Mouse (Mus musculus): Measurements from ENCODE around the gene Hmgcl. TPM values are rescaled to one million over a fixed set of nuclear protein-coding genes. Genes with fewer than 3 reads are reported as not detected.

The Hmgcl gene
- polyA plus RNA-seq, 1 experiment: 31.8 TPM

DNA sequence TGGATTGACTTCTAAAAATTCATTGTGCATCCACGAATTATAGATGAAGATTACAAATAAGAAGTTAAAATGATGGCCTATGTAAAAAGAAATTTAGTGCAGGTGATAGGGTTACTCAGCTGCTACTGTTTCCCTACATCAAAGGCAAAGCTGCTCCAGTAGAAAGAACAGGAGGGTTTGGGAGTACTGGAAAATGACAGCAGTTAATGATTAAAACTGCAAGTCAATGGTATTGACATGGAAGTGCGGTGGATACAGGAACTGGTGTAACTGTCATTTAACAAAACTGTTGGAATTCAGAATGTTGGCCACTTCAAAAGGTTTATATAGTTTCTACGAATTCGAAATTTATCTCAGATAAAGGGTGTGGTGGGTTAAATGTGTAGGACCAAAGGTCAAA is 48.9 kb downstream of the Hmgcl start:
- no peak overlapping the region for H3K4me3 ChIP-seq (replicated peaks)
- TF ChIP-seq FLI1 (IDR thresholded peaks at IDR 0.05; ENCODE audit: low read length) (no peak), GATA1 (IDR thresholded peaks at IDR 0.05; ENCODE audit: borderline replicate concordance, low read length) (no peak)
- no peaks in the 10 kb centered on the region for H3K27me3 ChIP-seq (replicated peaks)
- H3K36me3 ChIP-seq (replicated peaks; ENCODE audit: low read length): peaks cover 8% of the 10 kb centered on the region
- H3K4me1 ChIP-seq: peaks cover 8% of the 10 kb centered on the region; the same call in 1 of the 2 replicates
- H3K9me3 ChIP-seq: peaks cover 24% of the 10 kb centered on the region

- H3K36me3 ChIP-seq (replicated peaks; ENCODE audit: low read length): peaks cover 75% of the 10 kb centered on the region
- H3K9me3 ChIP-seq: no peaks in the 10 kb centered on the region
- no peak overlapping the region for H3K4me3 ChIP-seq (replicated peaks)
- H3K4me1 ChIP-seq: peaks cover 24% of the 10 kb centered on the region
- TF ChIP-seq FLI1 (IDR thresholded peaks at IDR 0.05; ENCODE audit: low read length) (no peak), GATA1 (IDR thresholded peaks at IDR 0.05; ENCODE audit: borderline replicate concordance, low read length) (no peak)
- H3K27me3 ChIP-seq (replicated peaks): no peaks in the 10 kb centered on the region
Observed at GRCm38 (mm10) chr4:136004107-136004675, 57.9 kb downstream of the Hmgcl start.

DNA sequence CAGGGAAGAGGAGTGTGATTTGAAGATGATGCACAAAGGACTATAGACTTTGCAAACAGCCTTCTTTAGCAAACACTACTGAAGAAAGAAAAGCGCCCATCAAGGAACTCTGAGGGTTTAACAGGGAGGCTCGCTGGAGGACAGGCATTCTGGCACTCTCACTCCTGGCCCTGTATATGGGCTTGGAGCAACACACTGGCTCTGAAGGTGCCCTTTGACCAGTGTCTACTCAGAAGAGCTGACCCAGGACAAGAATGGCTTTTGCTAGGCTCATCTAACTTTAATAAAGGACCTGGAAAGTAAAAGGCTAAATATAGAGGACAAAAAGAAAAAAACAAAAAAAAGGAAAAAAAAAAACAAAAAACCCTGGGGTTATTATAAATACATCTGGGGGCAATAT is 58.7 kb downstream of the Hmgcl start:
- Histone ChIP-seq H3K36me3 (replicated peaks; ENCODE audit: low read length) (peaks cover 83% of the 10 kb centered on the region), H3K4me1 (peaks cover 24% of the 10 kb centered on the region), H3K9me3 (no peaks in the 10 kb centered on the region), H3K4me3 (replicated peaks) (no peak overlapping the region), H3K27me3 (replicated peaks) (no peaks in the 10 kb centered on the region)
- no peak for TF ChIP-seq GATA1 (IDR thresholded peaks at IDR 0.05; ENCODE audit: borderline replicate concordance, low read length)
- no peak for TF ChIP-seq FLI1 (IDR thresholded peaks at IDR 0.05; ENCODE audit: low read length)

DNA sequence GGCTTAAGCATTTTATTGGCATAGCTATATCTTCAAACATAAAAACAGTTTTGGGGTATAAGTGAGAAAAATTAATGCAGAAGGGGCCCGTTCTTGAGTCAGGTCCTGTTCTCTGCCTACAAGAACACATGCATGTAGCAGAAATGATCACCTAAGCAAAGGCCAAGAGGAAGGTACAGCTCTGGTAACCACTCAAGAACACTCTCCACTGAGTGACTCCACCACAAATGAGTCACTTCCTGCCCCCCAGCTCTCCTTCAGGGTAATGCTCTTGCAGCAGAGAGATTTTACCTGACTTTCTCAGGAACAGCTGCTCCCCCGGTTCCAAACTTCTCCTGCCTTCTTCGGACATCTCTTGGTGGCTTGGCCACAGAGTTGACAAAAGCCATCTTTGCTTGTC is 60.6 kb downstream of the Hmgcl start:
- Histone ChIP-seq H3K27me3 (replicated peaks) (no peaks in the 10 kb centered on the region), H3K9me3 (no peaks in the 10 kb centered on the region), H3K36me3 (replicated peaks; ENCODE audit: low read length) (peaks cover 94% of the 10 kb centered on the region), H3K4me3 (replicated peaks) (no peak overlapping the region), H3K4me1 (peaks cover 24% of the 10 kb centered on the region)
- TF ChIP-seq GATA1 (IDR thresholded peaks at IDR 0.05; ENCODE audit: borderline replicate concordance, low read length): no peak
- TF ChIP-seq FLI1 (IDR thresholded peaks at IDR 0.05; ENCODE audit: low read length): no peak

DNA sequence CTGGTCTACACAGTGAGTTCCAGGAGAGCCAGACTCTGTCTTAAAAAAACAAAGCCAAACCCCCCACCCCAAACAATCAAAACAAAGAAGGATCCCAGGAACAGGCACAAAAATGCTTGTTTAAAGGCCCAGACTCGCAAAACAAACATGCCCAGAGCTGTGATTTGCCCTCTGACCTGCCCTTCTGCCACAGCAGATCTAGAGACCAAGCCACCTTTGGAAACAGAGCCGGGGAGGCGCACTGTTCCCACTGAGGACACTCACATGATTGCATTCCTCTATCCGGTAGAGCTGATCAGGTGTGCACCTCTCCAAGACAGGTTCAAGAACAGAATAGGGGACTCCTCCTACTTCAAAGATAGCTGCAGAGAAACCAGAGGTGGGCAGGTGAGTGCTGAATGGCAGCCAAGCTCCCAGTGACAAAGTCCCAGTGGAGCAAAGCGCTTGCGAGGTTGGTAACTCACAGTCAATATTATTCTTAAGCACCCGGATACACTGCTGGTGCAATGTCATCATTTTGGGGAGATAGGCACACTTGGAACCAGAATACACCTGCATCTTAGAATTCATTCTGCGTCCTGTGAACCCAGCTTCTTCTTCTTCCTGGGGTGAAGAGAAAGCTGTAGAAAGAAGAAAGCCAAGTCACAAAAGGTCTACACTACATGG is 62.7 kb downstream of the Hmgcl start:
- TF ChIP-seq FLI1 (IDR thresholded peaks at IDR 0.05; ENCODE audit: low read length): no peak
- TF ChIP-seq GATA1 (IDR thresholded peaks at IDR 0.05; ENCODE audit: borderline replicate concordance, low read length): no peak
- Histone ChIP-seq H3K4me1 (peaks cover 27% of the 10 kb centered on the region), H3K4me3 (replicated peaks) (no peak overlapping the region), H3K36me3 (replicated peaks; ENCODE audit: low read length) (peaks cover 93% of the 10 kb centered on the region), H3K27me3 (replicated peaks) (no peaks in the 10 kb centered on the region), H3K9me3 (no peaks in the 10 kb centered on the region)

DNA sequence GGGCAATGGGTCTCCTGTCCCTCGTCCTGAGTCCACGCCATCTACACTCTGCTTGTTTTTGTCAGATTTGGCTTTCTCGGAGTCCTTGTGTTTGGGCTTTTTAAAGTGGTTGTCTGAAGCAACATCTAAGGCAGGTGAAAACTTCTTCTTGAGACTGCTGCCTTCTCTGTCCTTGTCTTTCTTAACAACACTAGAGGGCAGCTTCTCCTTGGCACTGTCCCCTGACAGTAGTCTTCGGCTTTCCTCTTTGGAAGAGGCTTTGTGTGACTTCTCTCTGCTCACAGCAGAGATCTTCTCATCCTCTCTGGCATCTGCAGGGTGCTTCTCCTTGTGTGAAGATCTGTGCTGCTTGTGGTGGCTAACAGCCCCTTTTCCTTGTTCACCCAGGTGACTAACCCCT is 64.3 kb downstream of the Hmgcl start:
- no peak for TF ChIP-seq GATA1 (IDR thresholded peaks at IDR 0.05; ENCODE audit: borderline replicate concordance, low read length)
- no peak for TF ChIP-seq FLI1 (IDR thresholded peaks at IDR 0.05; ENCODE audit: low read length)
- H3K4me1 ChIP-seq: peaks cover 37% of the 10 kb centered on the region

More for the DNA sequence above, 64.3 kb downstream of the Hmgcl start:
- H3K9me3 ChIP-seq: no peaks in the 10 kb centered on the region
- peaks cover 93% of the 10 kb centered on the region for H3K36me3 ChIP-seq (replicated peaks; ENCODE audit: low read length)
- no peak overlapping the region for H3K4me3 ChIP-seq (replicated peaks)
- H3K27me3 ChIP-seq (replicated peaks): no peaks in the 10 kb centered on the region

Other genes with a start within 250 kb of the Hmgcl start
- not detected in 2 replicates for gene Il22ra1, start 218.3 kb upstream of the Hmgcl start, polyA plus RNA-seq (2012; ENCODE audit: insufficient read depth, low replicate concordance)
- gene Myom3, start 186.7 kb upstream of the Hmgcl start, polyA plus RNA-seq (2012; ENCODE audit: insufficient read depth, low replicate concordance): not detected in 2 replicates
- 81.0 and 110 TPM in 2 replicates for gene Srsf10, start 90.7 kb upstream of the Hmgcl start, polyA plus RNA-seq (2012; ENCODE audit: insufficient read depth, low replicate concordance)
- gene Pnrc2, start 72.6 kb upstream of the Hmgcl start, polyA plus RNA-seq (2012; ENCODE audit: insufficient read depth, low replicate concordance): 6.2 TPM in 1 of 2 replicates, not detected in the other
- gene Cnr2, start 51.1 kb upstream of the Hmgcl start, polyA plus RNA-seq (2012; ENCODE audit: insufficient read depth, low replicate concordance): 1.3 and 4.9 TPM in 2 replicates
- 19.9 and 22.2 TPM in 2 replicates for gene Fuca1, start 25.7 kb upstream of the Hmgcl start, polyA plus RNA-seq (2012; ENCODE audit: insufficient read depth, low replicate concordance)
- 71.2 and 91.8 TPM in 2 replicates for gene Gale, start 17.3 kb downstream of the Hmgcl start, polyA plus RNA-seq (2012; ENCODE audit: insufficient read depth, low replicate concordance)
- gene Lypla2, start 26.2 kb downstream of the Hmgcl start, polyA plus RNA-seq (2012; ENCODE audit: insufficient read depth, low replicate concordance): 295 and 453 TPM in 2 replicates
- 41.3 and 62.6 TPM in 2 replicates for gene Pithd1, start 40.8 kb downstream of the Hmgcl start, polyA plus RNA-seq (2012; ENCODE audit: insufficient read depth, low replicate concordance)
- gene Eloa, start 75.3 kb downstream of the Hmgcl start, polyA plus RNA-seq (2012; ENCODE audit: insufficient read depth, low replicate concordance): 3.7 and 4.5 TPM in 2 replicates
- gene Rpl11, start 107.0 kb downstream of the Hmgcl start, polyA plus RNA-seq (2012; ENCODE audit: insufficient read depth, low replicate concordance): 414 and 1,524 TPM in 2 replicates
- gene Id3, start 197.0 kb downstream of the Hmgcl start, polyA plus RNA-seq (2012; ENCODE audit: insufficient read depth, low replicate concordance): 13.8 TPM in 1 of 2 replicates, not detected in the other
- gene E2f2, start 225.9 kb downstream of the Hmgcl start, polyA plus RNA-seq (2012; ENCODE audit: insufficient read depth, low replicate concordance): 10.5 and 25.7 TPM in 2 replicates

Data from megakaryocyte, embryonic 14.5 days (primary cell).